Mouse (Mus musculus) right cerebral cortex, postnatal 25 days (tissue): ENCODE data around the gene Bscl2.
A peak's percentile ranks its signal among the peaks of the same experiment; 100 is the strongest.
"Not testable (repeated sequence)": the region's sequence is repeated elsewhere in the genome, so short reads cannot be mapped to it uniquely, and the experiment has no call there.

Experiments
- DNase-seq: peaks from one replicate; pipeline ENCODE4 v3.0.0; 2022

The Bscl2 gene

GRCm38 (mm10) chr19:8872266-8872840 is 35.1 kb downstream of the Bscl2 start:
- DNase-seq = no peak

GRCm38 (mm10) chr19:8875031-8875430 is 37.8 kb downstream of the Bscl2 start:
- no peak for DNase-seq

- peak; percentile 87 for DNase-seq
Measured at GRCm38 (mm10) chr19:8880311-8881033, 43.2 kb downstream of the Bscl2 start, which contains the start of gene Uqcc3. Gene Uqcc3, minus strand, starts transcription at chr19:8880923.

- no peak for DNase-seq
Measured at GRCm38 (mm10) chr19:8881034-8881392, 43.7 kb downstream of the Bscl2 start.

- no peak for DNase-seq
Measured at GRCm38 (mm10) chr19:8883616-8884015, 46.3 kb downstream of the Bscl2 start, which contains the start of the genes Lbhd1 and Gm49403. Gene Lbhd1, plus strand, starts transcription at chr19:8883732. Gene Gm49403, plus strand, starts transcription at chr19:8883930.

- no peak for DNase-seq
Measured at GRCm38 (mm10) chr19:8886916-8887584, 49.8 kb downstream of the Bscl2 start.

GRCm38 (mm10) chr19:8887585-8888463 is 50.6 kb downstream of the Bscl2 start:
- DNase-seq = no peak

GRCm38 (mm10) chr19:8888511-8889385 is 51.5 kb downstream of the Bscl2 start, which contains the start of the genes 1810009A15Rik and Gm49416:
Gene 1810009A15Rik, plus strand, starts transcription at chr19:8888853.
Gene Gm49416, plus strand, starts transcription at chr19:8888926.
- DNase-seq = peak; percentile 93

GRCm38 (mm10) chr19:8892829-8893766 is 55.8 kb downstream of the Bscl2 start, which contains the start of gene Ints5:
Gene Ints5, plus strand, starts transcription at chr19:8893005.
- DNase-seq = peak; percentile 81

- DNase-seq = no peak
Measured at GRCm38 (mm10) chr19:8895397-8895960, 58.2 kb downstream of the Bscl2 start.

GRCm38 (mm10) chr19:8896231-8896630 is 59.0 kb downstream of the Bscl2 start:
- DNase-seq = not testable (repeated sequence)

GRCm38 (mm10) chr19:8897211-8897864 is 60.1 kb downstream of the Bscl2 start:
- DNase-seq = peak; percentile 29

- peak; percentile 96 for DNase-seq
Measured at GRCm38 (mm10) chr19:8897865-8898495, 60.7 kb downstream of the Bscl2 start, which contains the start of gene Ganab. Gene Ganab, plus strand, starts transcription at chr19:8898071.
